Mouse (Mus musculus): Measurements from ENCODE around the gene Pla2g4e. TPM values are rescaled to one million over a fixed set of nuclear protein-coding genes. Genes with fewer than 3 reads are reported as not detected.

The Pla2g4e gene
- not detected in 2 replicates for polyA plus RNA-seq (2012; ENCODE audit: insufficient read depth, insufficient read length, missing spikeins)

DNA sequence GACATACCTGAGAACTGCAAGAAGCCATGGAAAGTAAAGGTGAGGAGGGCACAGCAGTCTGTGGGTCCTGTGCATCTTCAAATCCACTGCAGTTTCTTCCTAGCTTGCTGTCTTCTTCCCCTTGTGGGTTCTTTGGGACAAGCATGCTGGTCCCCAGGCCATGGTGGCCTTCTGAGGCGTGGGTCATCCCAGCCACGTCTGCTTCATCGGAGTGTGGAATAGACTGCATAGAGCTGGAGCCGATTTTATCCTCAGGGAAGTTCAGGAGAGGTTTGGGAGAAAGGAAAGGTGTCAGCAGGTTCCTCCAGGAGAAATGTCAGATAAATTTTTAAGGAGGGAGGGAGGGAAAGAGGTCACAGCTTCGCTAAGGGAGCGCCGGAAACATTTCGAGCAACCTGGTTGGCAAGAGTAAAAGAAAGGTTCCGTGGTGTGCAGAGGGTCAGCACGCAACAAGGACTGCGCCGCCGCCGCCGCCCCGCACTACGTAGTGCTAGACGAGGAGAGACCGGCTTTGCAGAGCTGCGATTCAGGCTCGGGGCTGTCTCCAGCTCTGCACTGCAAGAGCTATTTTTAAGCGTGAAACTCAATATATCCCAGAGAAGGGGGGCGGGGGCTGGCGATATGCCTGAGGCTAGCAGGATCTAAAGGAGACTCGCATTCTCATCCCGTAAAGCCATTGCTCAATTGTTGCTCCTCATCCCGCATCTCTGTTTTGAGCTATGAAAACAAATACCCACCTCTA lies at the start of gene Pla2g4e:
Gene Pla2g4e, minus strand, starts transcription at position 657 of the 742 bp plus-strand sequence.
- Histone ChIP-seq H3K27ac (replicated peaks; ENCODE audit: low read depth, low read length) (no peak within 1 kb of the TSS), H3K4me3 (ENCODE audit: insufficient read depth, low read depth, low read length) (peak within 1 kb of the TSS; percentile 38; the same call in 1 of the 2 replicates), H3K4me1 (ENCODE audit: control insufficient read depth, insufficient read depth, insufficient read length, low read length) (no peaks in the 10 kb centered on the region)

DNA sequence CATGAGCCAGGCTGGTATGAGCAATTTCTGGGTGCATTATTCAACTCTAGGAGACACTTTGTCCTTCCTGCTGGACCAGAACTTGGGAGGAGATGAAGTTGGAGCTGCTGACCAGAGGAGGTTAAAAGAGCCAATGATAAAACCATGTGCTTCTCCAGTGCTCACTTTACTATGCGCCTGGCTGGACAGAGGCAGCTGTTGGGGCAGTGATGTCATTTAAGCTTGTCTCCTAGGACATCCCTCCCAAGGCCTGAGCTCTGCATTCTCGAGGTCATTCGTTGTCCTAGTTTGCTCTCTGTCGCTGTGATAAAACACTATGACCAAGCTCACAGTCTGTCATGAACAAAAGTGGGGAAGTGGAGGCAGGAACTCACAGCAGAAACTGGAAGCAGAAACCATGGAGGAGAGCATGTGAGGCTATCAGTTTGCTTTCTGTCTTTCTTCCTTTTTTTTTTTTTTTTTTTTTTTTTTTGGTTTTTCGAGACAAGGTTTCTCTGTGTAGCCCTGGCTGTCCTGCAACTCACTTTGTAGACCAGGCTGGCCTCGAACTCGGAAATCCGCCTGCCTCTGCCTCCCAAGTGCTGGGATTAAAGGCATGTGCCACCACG lies 46.4 kb upstream of the Pla2g4e start:
- H3K4me1 ChIP-seq (ENCODE audit: control insufficient read depth, insufficient read depth, insufficient read length, low read length), result no peaks in the 10 kb centered on the region
- H3K27ac ChIP-seq (replicated peaks; ENCODE audit: low read depth, low read length), result no peak overlapping the region
- H3K4me3 ChIP-seq (ENCODE audit: insufficient read depth, low read depth, low read length), result no peak overlapping the region

DNA sequence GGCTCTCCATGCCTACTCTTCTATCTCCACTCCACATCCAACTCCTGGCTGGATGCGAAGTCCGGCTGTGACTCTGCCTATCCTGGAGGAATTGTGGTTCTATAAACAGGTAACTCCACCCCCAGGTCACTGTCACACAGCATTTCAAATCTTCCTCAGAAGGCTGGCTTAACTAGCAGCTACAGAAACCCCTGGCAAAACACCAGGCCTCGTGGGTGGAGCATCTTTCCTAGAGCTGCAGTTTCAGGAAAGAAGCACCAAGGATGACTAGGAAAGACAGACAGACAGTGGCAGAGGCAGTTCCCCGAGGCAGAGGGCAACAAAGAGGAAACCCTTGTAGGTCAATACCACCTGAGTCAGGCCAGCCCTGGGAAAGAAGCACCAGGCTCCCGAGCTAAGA lies 43.9 kb upstream of the Pla2g4e start, which contains the start of gene Pla2g4d:
Gene Pla2g4d, minus strand, starts transcription at position 203 of the 400 bp plus-strand sequence.
- H3K27ac ChIP-seq (replicated peaks; ENCODE audit: low read depth, low read length), result no peak within 1 kb of the TSS
- no peak within 1 kb of the TSS for H3K4me3 ChIP-seq (ENCODE audit: insufficient read depth, low read depth, low read length)
- no peaks in the 10 kb centered on the region for H3K4me1 ChIP-seq (ENCODE audit: control insufficient read depth, insufficient read depth, insufficient read length, low read length)

GRCm38 (mm10) chr2:120288401-120288800 lies 43.3 kb upstream of the Pla2g4e start:
- H3K27ac ChIP-seq (replicated peaks; ENCODE audit: low read depth, low read length), result no peak overlapping the region
- no peak overlapping the region for H3K4me3 ChIP-seq (ENCODE audit: insufficient read depth, low read depth, low read length)
- no peaks in the 10 kb centered on the region for H3K4me1 ChIP-seq (ENCODE audit: control insufficient read depth, insufficient read depth, insufficient read length, low read length)

DNA sequence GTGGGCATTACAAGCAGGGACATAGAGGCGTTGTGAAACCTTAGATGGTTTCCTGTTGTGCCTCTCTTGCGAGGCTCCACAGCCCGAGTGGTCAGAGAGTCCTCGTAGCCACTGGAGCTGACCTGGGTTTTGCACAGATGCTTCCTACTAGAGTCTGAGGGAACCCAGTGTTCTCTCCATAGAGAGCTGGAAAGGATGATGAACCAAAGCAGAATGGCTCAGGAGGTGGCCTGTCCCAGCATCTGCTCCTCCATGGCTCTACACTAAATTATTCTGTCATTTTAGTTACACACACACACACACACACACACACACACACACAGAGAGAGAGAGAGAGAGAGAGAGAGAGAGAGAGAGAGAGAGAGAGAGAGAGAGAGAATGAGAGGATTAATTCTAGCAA lies 40.5 kb upstream of the Pla2g4e start:
- H3K4me1 ChIP-seq (ENCODE audit: control insufficient read depth, insufficient read depth, insufficient read length, low read length), result no peaks in the 10 kb centered on the region
- H3K4me3 ChIP-seq (ENCODE audit: insufficient read depth, low read depth, low read length), result no peak overlapping the region
- H3K27ac ChIP-seq (replicated peaks; ENCODE audit: low read depth, low read length), result no peak overlapping the region

- Histone ChIP-seq H3K27ac (replicated peaks; ENCODE audit: low read depth, low read length) (no peak overlapping the region), H3K4me3 (ENCODE audit: insufficient read depth, low read depth, low read length) (no peak overlapping the region)
Measured at GRCm38 (mm10) chr2:120284705-120285104, 39.6 kb upstream of the Pla2g4e start.

GRCm38 (mm10) chr2:120284094-120284493 lies 39.0 kb upstream of the Pla2g4e start:
- Histone ChIP-seq H3K4me1 (ENCODE audit: control insufficient read depth, insufficient read depth, insufficient read length, low read length) (no peaks in the 10 kb centered on the region), H3K27ac (replicated peaks; ENCODE audit: low read depth, low read length) (no peak overlapping the region), H3K4me3 (ENCODE audit: insufficient read depth, low read depth, low read length) (no peak overlapping the region)

More at GRCm38 (mm10) chr2:120284705-120285104, 39.6 kb upstream of the Pla2g4e start:
- H3K4me1 ChIP-seq (ENCODE audit: control insufficient read depth, insufficient read depth, insufficient read length, low read length), result no peaks in the 10 kb centered on the region

- Histone ChIP-seq H3K4me3 (ENCODE audit: insufficient read depth, low read depth, low read length) (no peak overlapping the region), H3K4me1 (ENCODE audit: control insufficient read depth, insufficient read depth, insufficient read length, low read length) (no peaks in the 10 kb centered on the region), H3K27ac (replicated peaks; ENCODE audit: low read depth, low read length) (no peak overlapping the region)
Measured at GRCm38 (mm10) chr2:120283550-120283949, 38.4 kb upstream of the Pla2g4e start.

DNA sequence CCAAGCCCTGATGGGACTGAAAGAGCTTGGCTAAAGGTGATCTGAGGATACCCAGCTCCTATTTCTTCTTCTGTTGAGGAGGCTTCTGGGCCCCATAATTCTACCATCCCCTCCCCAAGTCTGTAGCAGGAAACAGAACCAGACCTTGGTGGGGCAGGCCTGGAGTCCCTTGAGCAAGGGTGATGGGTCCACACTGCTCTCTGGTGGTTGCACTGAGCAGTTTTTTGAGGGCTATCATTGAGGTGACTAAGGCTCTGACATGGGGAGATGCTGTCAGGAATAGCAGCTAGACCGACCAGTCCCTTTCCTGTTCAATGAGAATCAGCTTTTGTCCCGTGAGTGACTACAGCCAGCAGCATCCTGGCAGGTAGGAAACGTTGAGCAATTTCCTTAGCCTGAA lies 36.1 kb upstream of the Pla2g4e start:
- H3K4me1 ChIP-seq (ENCODE audit: control insufficient read depth, insufficient read depth, insufficient read length, low read length), result no peaks in the 10 kb centered on the region
- no peak overlapping the region for H3K4me3 ChIP-seq (ENCODE audit: insufficient read depth, low read depth, low read length)
- no peak overlapping the region for H3K27ac ChIP-seq (replicated peaks; ENCODE audit: low read depth, low read length)

- H3K4me1 ChIP-seq (ENCODE audit: control insufficient read depth, insufficient read depth, insufficient read length, low read length), result no peaks in the 10 kb centered on the region
- no peak overlapping the region for H3K4me3 ChIP-seq (ENCODE audit: insufficient read depth, low read depth, low read length)
- no peak overlapping the region for H3K27ac ChIP-seq (replicated peaks; ENCODE audit: low read depth, low read length)
Measured at GRCm38 (mm10) chr2:120279961-120280360, 34.8 kb upstream of the Pla2g4e start.

- no peaks in the 10 kb centered on the region for H3K4me1 ChIP-seq (ENCODE audit: control insufficient read depth, insufficient read depth, insufficient read length, low read length)
Measured at GRCm38 (mm10) chr2:120276951-120277350, 31.8 kb upstream of the Pla2g4e start.

GRCm38 (mm10) chr2:120268635-120269034 lies 23.5 kb upstream of the Pla2g4e start:
- H3K4me1 ChIP-seq (ENCODE audit: control insufficient read depth, insufficient read depth, insufficient read length, low read length), result no peaks in the 10 kb centered on the region
- H3K27ac ChIP-seq (replicated peaks; ENCODE audit: low read depth, low read length), result no peak overlapping the region
- H3K4me3 ChIP-seq (ENCODE audit: insufficient read depth, low read depth, low read length), result no peak overlapping the region

More at GRCm38 (mm10) chr2:120276951-120277350, 31.8 kb upstream of the Pla2g4e start:
- H3K4me3 ChIP-seq (ENCODE audit: insufficient read depth, low read depth, low read length), result no peak overlapping the region
- no peak overlapping the region for H3K27ac ChIP-seq (replicated peaks; ENCODE audit: low read depth, low read length)

GRCm38 (mm10) chr2:120265523-120265922 lies 20.4 kb upstream of the Pla2g4e start:
- Histone ChIP-seq H3K27ac (replicated peaks; ENCODE audit: low read depth, low read length) (no peak overlapping the region), H3K4me3 (ENCODE audit: insufficient read depth, low read depth, low read length) (no peak overlapping the region), H3K4me1 (ENCODE audit: control insufficient read depth, insufficient read depth, insufficient read length, low read length) (no peaks in the 10 kb centered on the region)

- H3K4me3 ChIP-seq (ENCODE audit: insufficient read depth, low read depth, low read length), result no peak overlapping the region
- no peak overlapping the region for H3K27ac ChIP-seq (replicated peaks; ENCODE audit: low read depth, low read length)
- no peaks in the 10 kb centered on the region for H3K4me1 ChIP-seq (ENCODE audit: control insufficient read depth, insufficient read depth, insufficient read length, low read length)
Measured at GRCm38 (mm10) chr2:120264858-120265257, 19.7 kb upstream of the Pla2g4e start.

- Histone ChIP-seq H3K27ac (replicated peaks; ENCODE audit: low read depth, low read length) (no peak overlapping the region), H3K4me3 (ENCODE audit: insufficient read depth, low read depth, low read length) (no peak overlapping the region)
Measured at GRCm38 (mm10) chr2:120262876-120263275, 17.7 kb upstream of the Pla2g4e start.

GRCm38 (mm10) chr2:120261346-120261745 lies 16.2 kb upstream of the Pla2g4e start:
- no peaks in the 10 kb centered on the region for H3K4me1 ChIP-seq (ENCODE audit: control insufficient read depth, insufficient read depth, insufficient read length, low read length)
- H3K27ac ChIP-seq (replicated peaks; ENCODE audit: low read depth, low read length), result no peak overlapping the region
- H3K4me3 ChIP-seq (ENCODE audit: insufficient read depth, low read depth, low read length), result no peak overlapping the region

More at GRCm38 (mm10) chr2:120262876-120263275, 17.7 kb upstream of the Pla2g4e start:
- no peaks in the 10 kb centered on the region for H3K4me1 ChIP-seq (ENCODE audit: control insufficient read depth, insufficient read depth, insufficient read length, low read length)
